Mouse (Mus musculus) activated CD4-positive, CD25-positive, alpha-beta regulatory T cell, adult 4 months (primary cell): ENCODE results near the gene Atp2a2. TPM values are rescaled to one million over a fixed set of nuclear protein-coding genes. Genes with fewer than 3 reads are reported as not detected.
"Not testable (repeated sequence)": the region's sequence is repeated elsewhere in the genome, so short reads cannot be mapped to it uniquely, and the experiment has no call there.

ENCODE experiments used
- ATAC-seq: one replicate; pipeline ENCODE4 v1.8.0; 2017
- polyA plus RNA-seq, 2 experiments: library from polyadenylated mRNA; unstranded; fragments of 100-300 nt; shearing (Covaris generic); gene quantifications; one replicate each; pipeline ENCODE4 v1.2.1; 2017

Gene Atp2a2
- polyA plus RNA-seq, 2 experiments from 2014 or later, result 14.0 to 17.6 TPM

GRCm38 (mm10) chr5:122448869-122449268, 53.2 kb downstream of the Atp2a2 start:
- no peak for ATAC-seq

- no peak for ATAC-seq
These were observed 54.2 kb downstream of the Atp2a2 start for GRCm38 (mm10) chr5:122447857-122448256.

GRCm38 (mm10) chr5:122445051-122445610, 56.9 kb downstream of the Atp2a2 start:
- ATAC-seq, result no peak

- ATAC-seq, result no peak
These were observed 57.5 kb downstream of the Atp2a2 start for GRCm38 (mm10) chr5:122444492-122444891.

- no peak for ATAC-seq
These were observed 61.9 kb downstream of the Atp2a2 start for GRCm38 (mm10) chr5:122440095-122440630.

- no peak for ATAC-seq
These were observed 62.5 kb downstream of the Atp2a2 start for GRCm38 (mm10) chr5:122439400-122440094.

- ATAC-seq, result no peak
These were observed 67.5 kb downstream of the Atp2a2 start for GRCm38 (mm10) chr5:122434541-122434940.

GRCm38 (mm10) chr5:122431221-122431620, 70.8 kb downstream of the Atp2a2 start:
- ATAC-seq, result peak; percentile 40

GRCm38 (mm10) chr5:122430036-122430775, 71.8 kb downstream of the Atp2a2 start:
- peak; percentile 68 for ATAC-seq

- ATAC-seq, result no peak
These were observed 76.5 kb downstream of the Atp2a2 start for GRCm38 (mm10) chr5:122425550-122425949.

- ATAC-seq, result peak; percentile 14
These were observed 78.9 kb downstream of the Atp2a2 start for GRCm38 (mm10) chr5:122423083-122423482.

- peak; percentile 64 for ATAC-seq
These were observed 79.7 kb downstream of the Atp2a2 start for GRCm38 (mm10) chr5:122422071-122422964.

- peak; percentile 41 for ATAC-seq
These were observed 80.6 kb downstream of the Atp2a2 start, which contains the start of gene Anapc7 for GRCm38 (mm10) chr5:122421271-122422068. Gene Anapc7 (plus strand): TSS chr5:122421693.

GRCm38 (mm10) chr5:122420676-122421075, 81.3 kb downstream of the Atp2a2 start:
- not testable (repeated sequence) for ATAC-seq

GRCm38 (mm10) chr5:122415465-122415864, 86.6 kb downstream of the Atp2a2 start:
- ATAC-seq, result no peak

- no peak for ATAC-seq
These were observed 87.7 kb downstream of the Atp2a2 start for GRCm38 (mm10) chr5:122414351-122414750.

- ATAC-seq, result no peak
These were observed 89.2 kb downstream of the Atp2a2 start for GRCm38 (mm10) chr5:122412826-122413225.

GRCm38 (mm10) chr5:122411892-122412291, 90.1 kb downstream of the Atp2a2 start:
- no peak for ATAC-seq

GRCm38 (mm10) chr5:122409692-122410645, 92.1 kb downstream of the Atp2a2 start:
- no peak for ATAC-seq

- ATAC-seq, result no peak
These were observed 96.5 kb downstream of the Atp2a2 start for GRCm38 (mm10) chr5:122405537-122405936.
